Mouse (Mus musculus) brain, adult 2 months (tissue): Measurements from ENCODE around the gene Neurod4.
A peak's percentile ranks its signal among the peaks of the same experiment; 100 is the strongest.

Experiments
- DNase-seq: peaks from one replicate; pipeline ENCODE4 v3.0.0; 2011; ENCODE audit warnings: low read depth, low spot score

The Neurod4 gene

GRCm38 (mm10) chr10:130238318-130239209 is 41.5 kb downstream of the Neurod4 start:
- DNase-seq, result no peak

GRCm38 (mm10) chr10:130234576-130234975 is 45.5 kb downstream of the Neurod4 start:
- DNase-seq, result no peak

- no peak for DNase-seq
Measured at GRCm38 (mm10) chr10:130232117-130232516, 47.9 kb downstream of the Neurod4 start.

GRCm38 (mm10) chr10:130229584-130229983 is 50.5 kb downstream of the Neurod4 start:
- peak; percentile 6 for DNase-seq

- DNase-seq, result peak; percentile 74
Measured at GRCm38 (mm10) chr10:130228246-130228645, 51.8 kb downstream of the Neurod4 start.

GRCm38 (mm10) chr10:130225034-130225433 is 55.0 kb downstream of the Neurod4 start:
- no peak for DNase-seq
